Mouse (Mus musculus) liver, embryonic 16.5 days (tissue): Measurements from ENCODE around the gene Sdhaf2. TPM values are rescaled to one million over a fixed set of nuclear protein-coding genes. Genes with fewer than 3 reads are reported as not detected.

Experiments used
- ATAC-seq: fragments of 200-750 bp; cut with Nextera tagmentation; 2 replicates; pipeline ENCODE4 v1.8.0; 2017; ENCODE audit warnings: low read depth, mild to moderate bottlenecking, moderate number of reproducible peaks, moderate library complexity
- H3K27ac ChIP-seq: fragments of 300-500 bp; sonication (generic); 2 replicates; pipeline ENCODE4 v1.5.1; 2014; ENCODE audit warnings: mild to moderate bottlenecking, low read length
- H3K27me3 ChIP-seq: fragments of 300-500 bp; sonication (generic); 2 replicates; pipeline ENCODE4 v1.6.1; 2014; ENCODE audit warnings: low read depth, low read length, mixed read lengths; ENCODE audit not compliant: control insufficient read depth, insufficient read depth
- H3K36me3 ChIP-seq: fragments of 300-500 bp; sonication (generic); 2 replicates; pipeline ENCODE4 v1.6.1; 2014; ENCODE audit warnings: mild to moderate bottlenecking; ENCODE audit not compliant: control insufficient read depth, insufficient read depth
- H3K4me1 ChIP-seq: fragments of 300-500 bp; sonication (generic); 2 replicates; pipeline ENCODE4 v1.6.1; 2014; ENCODE audit warnings: low read depth, low read length, mixed read lengths; ENCODE audit not compliant: control insufficient read depth
- H3K4me2 ChIP-seq: fragments of 300-500 bp; sonication (generic); 2 replicates; pipeline ENCODE4 v1.6.1; 2014; ENCODE audit warnings: low read depth, low read length, mixed read lengths
- H3K4me3 ChIP-seq: fragments of 300-500 bp; sonication (generic); 2 replicates; pipeline ENCODE4 v1.5.1; 2014; ENCODE audit warnings: low read depth, mild to moderate bottlenecking, low read length
- H3K9ac ChIP-seq: fragments of 300-500 bp; sonication (generic); 2 replicates; pipeline ENCODE4 v1.6.1; 2014; ENCODE audit warnings: low read depth, low read length
- H3K9me3 ChIP-seq: fragments of 300-500 bp; sonication (generic); replicated peaks from 2 replicates; pipeline ENCODE4 v1.6.1; 2016; ENCODE audit warnings: low read length; ENCODE audit not compliant: control insufficient read depth
- WGBS: fragments of 180-500 bp; shearing (Covaris S2); extraction: QIAGEN DNeasy Blood & Tissue Kit; methylation state at CpG from one replicate; pipeline ENCODE4 v1.1.7; 2014; ENCODE audit not compliant: insufficient replicate concordance; 5-methylcytosine and 5-hydroxymethylcytosine counted together
- polyA plus RNA-seq: library from polyadenylated mRNA; unstranded; fragments of >200 nt; fragmentation: Nextera tagmentation; extraction: Ambion mirVana; gene quantifications from 2 replicates; pipeline ENCODE4 v1.2.1, GENCODE M21; 2015

Sdhaf2 gene
- polyA plus RNA-seq, 1 experiment from 2014 or later, result 23.2 TPM

- Histone ChIP-seq H3K4me2 (no peak overlapping the region), H3K27ac (no peak overlapping the region), H3K27me3 (no peaks in the 10 kb centered on the region), H3K9ac (no peak overlapping the region), H3K36me3 (no peaks in the 10 kb centered on the region), H3K4me3 (no peak overlapping the region), H3K9me3 (no peaks in the 10 kb centered on the region), H3K4me1 (no peaks in the 10 kb centered on the region)
- WGBS, result 34% methylated on average over 4 of the region's 4 CpGs
- ATAC-seq, result no peak
Measured at GRCm38 (mm10) chr19:10479541-10479940, 46.4 kb downstream of the Sdhaf2 start.

- WGBS, result 21% methylated on average over 6 of the region's 6 CpGs
- Histone ChIP-seq H3K27ac (no peak overlapping the region), H3K27me3 (no peaks in the 10 kb centered on the region), H3K4me1 (no peaks in the 10 kb centered on the region), H3K36me3 (no peaks in the 10 kb centered on the region), H3K4me2 (no peak overlapping the region), H3K9me3 (no peaks in the 10 kb centered on the region), H3K4me3 (no peak overlapping the region), H3K9ac (no peak overlapping the region)
- ATAC-seq, result no peak
Measured at GRCm38 (mm10) chr19:10473779-10474178, 52.2 kb downstream of the Sdhaf2 start.

GRCm38 (mm10) chr19:10472958-10473357, 53.0 kb downstream of the Sdhaf2 start:
- Histone ChIP-seq H3K27ac (no peak overlapping the region), H3K9me3 (no peaks in the 10 kb centered on the region), H3K4me3 (no peak overlapping the region), H3K27me3 (no peaks in the 10 kb centered on the region), H3K4me1 (no peaks in the 10 kb centered on the region), H3K9ac (no peak overlapping the region), H3K36me3 (no peaks in the 10 kb centered on the region), H3K4me2 (no peak overlapping the region)
- ATAC-seq, result no peak
- 51% methylated on average over 3 of the region's 3 CpGs for WGBS

DNA sequence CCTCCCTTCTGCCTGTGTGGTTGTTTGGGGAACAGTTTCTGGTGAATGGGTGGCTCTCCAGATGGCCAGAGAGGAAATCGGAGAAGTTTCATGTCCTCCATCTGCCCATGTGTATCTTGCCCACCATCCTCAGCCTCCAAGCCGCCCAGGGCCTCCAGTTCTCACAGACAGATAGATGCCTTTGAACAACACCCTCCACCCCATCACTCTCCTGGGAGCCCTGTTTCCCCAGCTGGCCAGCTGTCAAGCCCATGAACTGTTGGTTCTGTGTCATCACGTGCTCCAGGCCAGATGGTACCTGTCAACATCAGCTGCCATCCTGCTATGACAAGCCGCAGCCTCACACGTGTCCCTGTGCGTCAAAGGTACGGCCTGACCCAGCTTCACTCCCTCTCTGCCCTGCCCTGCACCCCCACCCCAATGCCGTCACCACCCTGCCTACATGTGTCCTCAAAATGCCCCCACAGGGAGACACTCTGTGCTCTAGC, 56.7 kb downstream of the Sdhaf2 start:
- Histone ChIP-seq H3K4me3 (no peak overlapping the region), H3K4me1 (no peaks in the 10 kb centered on the region), H3K27me3 (no peaks in the 10 kb centered on the region; the same call in 1 of the 2 replicates), H3K27ac (no peak overlapping the region), H3K36me3 (no peaks in the 10 kb centered on the region), H3K4me2 (no peak overlapping the region), H3K9me3 (no peaks in the 10 kb centered on the region), H3K9ac (no peak overlapping the region)
- ATAC-seq, result no peak; the same call in 1 of the 2 replicates
- WGBS, result 45% methylated on average over 8 of the region's 8 CpGs

DNA sequence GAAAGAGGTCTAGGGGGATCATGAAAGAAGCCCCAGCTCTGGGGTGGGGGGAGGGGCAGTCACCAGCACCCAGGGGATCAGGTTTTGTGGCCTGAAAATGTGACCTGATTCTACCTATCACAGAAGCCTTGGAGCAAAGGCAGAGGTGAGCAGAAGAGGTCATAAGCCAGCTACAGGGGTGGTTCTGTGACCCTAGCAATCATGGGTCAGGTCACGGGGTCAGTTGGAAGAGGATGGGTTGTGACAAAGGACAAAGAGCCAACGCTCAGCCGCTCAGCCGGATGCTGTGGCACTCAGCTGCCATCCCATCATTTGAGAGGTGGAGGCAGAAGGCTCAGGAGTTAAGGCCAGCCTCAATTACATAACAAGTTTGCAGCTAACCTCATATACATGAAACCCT, 61.5 kb downstream of the Sdhaf2 start:
- WGBS, result 23% methylated on average over 4 of the region's 4 CpGs
- peaks cover 30% of the 10 kb centered on the region for H3K27me3 ChIP-seq
- ATAC-seq, result no peak

GRCm38 (mm10) chr19:10461584-10461983, 64.4 kb downstream of the Sdhaf2 start:
- Histone ChIP-seq H3K27ac (no peak overlapping the region), H3K9ac (no peak overlapping the region), H3K27me3 (peaks cover 59% of the 10 kb centered on the region), H3K36me3 (no peaks in the 10 kb centered on the region), H3K4me3 (no peak overlapping the region), H3K4me1 (no peaks in the 10 kb centered on the region; the same call in none of the 2 replicates), H3K4me2 (no peak overlapping the region), H3K9me3 (no peaks in the 10 kb centered on the region)
- no peak for ATAC-seq
- WGBS, result 34% methylated on average over 7 of the region's 7 CpGs

More for the DNA sequence above, 61.5 kb downstream of the Sdhaf2 start:
- no peak overlapping the region for H3K4me2 ChIP-seq
- H3K9me3 ChIP-seq, result no peaks in the 10 kb centered on the region
- H3K9ac ChIP-seq, result no peak overlapping the region
- no peak overlapping the region for H3K27ac ChIP-seq
- no peaks in the 10 kb centered on the region for H3K36me3 ChIP-seq
- no peak overlapping the region for H3K4me3 ChIP-seq
- H3K4me1 ChIP-seq, result no peaks in the 10 kb centered on the region

- 43% methylated on average over 11 of the region's 11 CpGs for WGBS
- Histone ChIP-seq H3K9ac (no peak overlapping the region), H3K9me3 (no peaks in the 10 kb centered on the region), H3K4me1 (no peaks in the 10 kb centered on the region; the same call in none of the 2 replicates), H3K36me3 (no peaks in the 10 kb centered on the region), H3K27me3 (peaks cover 75% of the 10 kb centered on the region), H3K27ac (no peak overlapping the region), H3K4me3 (no peak overlapping the region), H3K4me2 (no peak overlapping the region)
- ATAC-seq, result no peak
Measured at GRCm38 (mm10) chr19:10459907-10460306, 66.0 kb downstream of the Sdhaf2 start.

GRCm38 (mm10) chr19:10458096-10458495, 67.8 kb downstream of the Sdhaf2 start:
- ATAC-seq, result no peak
- H3K4me1 ChIP-seq, result no peaks in the 10 kb centered on the region; the same call in none of the 2 replicates
- H3K4me2 ChIP-seq, result no peak overlapping the region
- no peak overlapping the region for H3K27ac ChIP-seq
- H3K9me3 ChIP-seq, result no peaks in the 10 kb centered on the region
- WGBS, result 17% methylated on average over 8 of the region's 8 CpGs
- no peak overlapping the region for H3K4me3 ChIP-seq
- peaks cover 84% of the 10 kb centered on the region for H3K27me3 ChIP-seq
- no peak overlapping the region for H3K9ac ChIP-seq
- no peaks in the 10 kb centered on the region for H3K36me3 ChIP-seq

GRCm38 (mm10) chr19:10457484-10457800, 68.5 kb downstream of the Sdhaf2 start:
- H3K27ac ChIP-seq, result no peak overlapping the region
- H3K4me2 ChIP-seq, result peak overlapping the region; percentile 57
- peak overlapping the region; percentile 43 for H3K4me3 ChIP-seq
- H3K36me3 ChIP-seq, result no peaks in the 10 kb centered on the region
- under 1% methylated on average over 27 of the region's 34 CpGs for WGBS
- H3K4me1 ChIP-seq, result no peaks in the 10 kb centered on the region; the same call in none of the 2 replicates
- no peaks in the 10 kb centered on the region for H3K9me3 ChIP-seq
- H3K9ac ChIP-seq, result no peak overlapping the region
- H3K27me3 ChIP-seq, result peaks cover 79% of the 10 kb centered on the region
- peak; percentile 52 for ATAC-seq
